In genomic region chr3:86812689-86813088, GRCm38 (mm10) we compare ENCODE assay signal across 9 mouse cellular contexts.
DNase-seq lines count a peak whose midpoint lies in the region; ATAC-seq and TF ChIP-seq lines count a peak whose summit lies in the region.
"Had no signal": no experiment of that assay in that cellular context is flagged by ENCODE, and none has a peak within 500 bp of the region (broad histone marks: within the 10 kb centered on the region; RNA-seq: fewer than 3 reads in every experiment).

No protein-coding gene starts in this region.

- TF ChIP-seq CTCF in E14TG2a.4 (conservative IDR thresholded peaks at IDR 0.05; ENCODE audit: low read length), result peak; percentile 88
- TF ChIP-seq CTCF in lung, embryonic 14.5 days (IDR thresholded peaks at IDR 0.05; ENCODE audit: low read depth), result peak; percentile 94
- TF ChIP-seq CTCF in olfactory bulb, adult 2 months (IDR thresholded peaks at IDR 0.05; ENCODE audit: insufficient read depth, low read depth, low read length), result peak; percentile 45; the same call in 1 of the 2 replicates

- H3K4me1 ChIP-seq in E14TG2a.4 (replicated peaks; ENCODE audit: low read depth, low read length), result peaks cover 16% of the 10 kb centered on the region; the same call in 1 of the 2 replicates
- H3K4me1 ChIP-seq in forebrain, embryonic 12.5 days, result peaks cover under 1% of the 10 kb centered on the region
- H3K4me1 ChIP-seq in lung, embryonic 14.5 days (ENCODE audit: insufficient read depth), result no peaks in the 10 kb centered on the region
- peaks cover 19% of the 10 kb centered on the region for H3K4me1 ChIP-seq in olfactory bulb, adult 2 months (ENCODE audit: control insufficient read depth, insufficient read depth, low read length)

- whole genome bisulfite sequencing in forebrain, embryonic 12.5 days, result 19% methylated on average over 3 of the region's 3 CpGs
- 18% methylated on average over 3 of the region's 3 CpGs for whole genome bisulfite sequencing in lung, embryonic 14.5 days
- WGBS in olfactory bulb, adult 2 months, result 23% methylated on average over 3 of the region's 3 CpGs

- intact Hi-C loops in heart, postnatal 10 days (cut with DNase I), result loop anchor here (1.0 to 5.0 kb wide), 2 partner anchors 24 to 485 kb away; no protein-coding TSS in a partner anchor

- no peak overlapping the region for H3K4me3 ChIP-seq in E14TG2a.4 (replicated peaks; ENCODE audit: low read length)
- H3K4me3 ChIP-seq in forebrain, embryonic 12.5 days (replicated peaks), result no peak overlapping the region
- H3K4me3 ChIP-seq in lung, embryonic 14.5 days (ENCODE audit: low read depth, low read length), result no peak overlapping the region
- H3K4me3 ChIP-seq in olfactory bulb, adult 2 months (ENCODE audit: insufficient read depth, low read depth, low read length), result no peak overlapping the region
- H3K4me3 ChIP-seq: heart, embryonic 13.5 days had no signal

- DNase-seq in c-Kit-positive CD71-positive TER-119-negative erythroid progenitor cells, embryonic 14.5 days (ENCODE audit: low read depth), result peak; percentile 76
- peak; percentile 89 to 90 for DNase-seq in heart, postnatal 10 days
- DNase-seq in kidney, postnatal 36 days, result peak; percentile 89 to 91
- peak; percentile 93 for DNase-seq in lung, embryonic 14.5 days
- peak; percentile 48 to 56 for DNase-seq in thymus, adult 18-20 months

- ATAC-seq in forebrain, embryonic 12.5 days (ENCODE audit: low FRiP score), result peak; percentile 85
- peak; percentile 88 for ATAC-seq in lung, embryonic 14.5 days (ENCODE audit: insufficient read depth)

- no peaks in the 10 kb centered on the region for H3K27me3 ChIP-seq in E14TG2a.4 (ENCODE audit: insufficient read depth, low read length)
- H3K27me3 ChIP-seq in forebrain, embryonic 12.5 days, result no peaks in the 10 kb centered on the region
- no peaks in the 10 kb centered on the region for H3K27me3 ChIP-seq in lung, embryonic 14.5 days (ENCODE audit: insufficient read depth, low read length)
- H3K27me3 ChIP-seq: heart, embryonic 13.5 days had no signal

- TF ChIP-seq POLR2A in olfactory bulb, adult 2 months (IDR thresholded peaks at IDR 0.05; ENCODE audit: insufficient read depth, low read depth, low read length), result no peak

- H3K4me2 ChIP-seq in forebrain, embryonic 12.5 days, result no peak overlapping the region
- no peak overlapping the region for H3K4me2 ChIP-seq in lung, embryonic 14.5 days
- H3K4me2 ChIP-seq: heart, embryonic 13.5 days had no signal

- no peak overlapping the region for H3K9ac ChIP-seq in forebrain, embryonic 12.5 days
- H3K9ac ChIP-seq in lung, embryonic 14.5 days, result no peak overlapping the region
- H3K9ac ChIP-seq: heart, embryonic 13.5 days had no signal

- peaks cover 19% of the 10 kb centered on the region for H3K36me3 ChIP-seq in E14TG2a.4 (ENCODE audit: insufficient read depth, low read length)
- H3K36me3 ChIP-seq in forebrain, embryonic 12.5 days (replicated peaks), result peaks cover 16% of the 10 kb centered on the region
- no peaks in the 10 kb centered on the region for H3K36me3 ChIP-seq in lung, embryonic 14.5 days (ENCODE audit: insufficient read depth)
- H3K36me3 ChIP-seq: heart, embryonic 13.5 days had no signal

- no peaks in the 10 kb centered on the region for H3K9me3 ChIP-seq in E14TG2a.4 (ENCODE audit: low read length)
- H3K9me3 ChIP-seq in forebrain, embryonic 12.5 days, result no peaks in the 10 kb centered on the region
- no peaks in the 10 kb centered on the region for H3K9me3 ChIP-seq in lung, embryonic 14.5 days (ENCODE audit: low read depth, low read length)
- H3K9me3 ChIP-seq: heart, embryonic 13.5 days had no signal

- no peak overlapping the region for H3K27ac ChIP-seq in forebrain, embryonic 12.5 days
- no peak overlapping the region for H3K27ac ChIP-seq in lung, embryonic 14.5 days (ENCODE audit: low read depth)
- H3K27ac ChIP-seq in olfactory bulb, adult 2 months (ENCODE audit: insufficient read depth, low read depth, low read length), result peak overlapping the region; percentile 15; the same call in 1 of the 2 replicates
- H3K27ac ChIP-seq: heart, embryonic 13.5 days had no signal
